Mouse (Mus musculus): ENCODE data around the gene Olfr920. TPM values are rescaled to one million over a fixed set of nuclear protein-coding genes. Genes with fewer than 3 reads are reported as not detected.

Olfr920 gene
- polyA plus RNA-seq, 1 experiment from 2014 or later = not detected

DNA sequence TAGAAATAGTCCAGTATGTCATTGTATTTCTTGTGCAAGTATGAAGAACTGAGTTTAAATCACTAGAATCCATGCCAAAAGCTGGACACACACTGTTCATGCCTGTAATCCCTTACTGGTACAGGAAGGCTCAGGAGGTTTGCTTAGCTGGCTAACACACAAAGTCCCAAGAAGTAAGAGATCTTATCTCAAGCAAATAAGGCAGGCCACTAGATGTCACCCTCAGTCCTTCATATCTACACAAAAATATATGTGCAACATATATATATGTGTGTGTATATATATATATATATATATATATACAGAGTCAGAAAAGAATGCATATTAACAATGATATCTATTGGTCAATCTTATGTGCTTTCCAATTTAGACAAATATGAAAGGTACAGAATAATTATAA, 53.6 kb downstream of the Olfr920 start:
- Histone ChIP-seq H3K4me2 (ENCODE audit: low read length) (no peak overlapping the region), H3K4me1 (ENCODE audit: control insufficient read depth, insufficient read depth, low read depth, low read length) (no peaks in the 10 kb centered on the region), H3K27me3 (replicated peaks; ENCODE audit: control insufficient read depth, insufficient read depth, low read length) (no peaks in the 10 kb centered on the region), H3K27ac (ENCODE audit: low read depth, low read length) (no peak overlapping the region), H3K36me3 (ENCODE audit: control insufficient read depth, insufficient read depth, low read length) (no peaks in the 10 kb centered on the region), H3K9me3 (ENCODE audit: control insufficient read depth, low read length) (no peaks in the 10 kb centered on the region), H3K4me3 (ENCODE audit: low read length) (no peak overlapping the region), H3K9ac (ENCODE audit: low read depth, low read length) (no peak overlapping the region)
- no peak for ATAC-seq

Other genes starting within 250 kb of the Olfr920 start
- gene Olfr911-ps1, start 230.7 kb upstream of the Olfr920 start, polyA plus RNA-seq (2015; fragmentation: Nextera tagmentation; extraction: Ambion mirVana) = not detected in 2 replicates
- gene Olfr910, start 214.4 kb upstream of the Olfr920 start, polyA plus RNA-seq (2015; fragmentation: Nextera tagmentation; extraction: Ambion mirVana) = not detected in 2 replicates
- not detected in 2 replicates for gene Olfr912, start 172.1 kb upstream of the Olfr920 start, polyA plus RNA-seq (2015; fragmentation: Nextera tagmentation; extraction: Ambion mirVana)
- gene Olfr913, start 159.5 kb upstream of the Olfr920 start, polyA plus RNA-seq (2015; fragmentation: Nextera tagmentation; extraction: Ambion mirVana) = not detected in 2 replicates
- gene Olfr914, start 147.2 kb upstream of the Olfr920 start, polyA plus RNA-seq (2015; fragmentation: Nextera tagmentation; extraction: Ambion mirVana) = not detected in 2 replicates
- gene Olfr916, start 92.4 kb upstream of the Olfr920 start, polyA plus RNA-seq (2015; fragmentation: Nextera tagmentation; extraction: Ambion mirVana) = not detected in 2 replicates
- not detected in 2 replicates for gene Olfr917, start 86.5 kb upstream of the Olfr920 start, polyA plus RNA-seq (2015; fragmentation: Nextera tagmentation; extraction: Ambion mirVana)
- not detected in 2 replicates for gene Olfr918, start 77.7 kb upstream of the Olfr920 start, polyA plus RNA-seq (2015; fragmentation: Nextera tagmentation; extraction: Ambion mirVana)
- not detected in 2 replicates for gene Olfr919, start 48.6 kb upstream of the Olfr920 start, polyA plus RNA-seq (2015; fragmentation: Nextera tagmentation; extraction: Ambion mirVana)
- 8.7 and 9.7 TPM in 2 replicates for gene Vwa5a, start 34.0 kb upstream of the Olfr920 start, polyA plus RNA-seq (2015; fragmentation: Nextera tagmentation; extraction: Ambion mirVana)
- not detected in 2 replicates for gene Olfr921, start 20.8 kb downstream of the Olfr920 start, polyA plus RNA-seq (2015; fragmentation: Nextera tagmentation; extraction: Ambion mirVana)
- gene Olfr922, start 62.3 kb downstream of the Olfr920 start, polyA plus RNA-seq (2015; fragmentation: Nextera tagmentation; extraction: Ambion mirVana) = not detected in 2 replicates
- gene Olfr923, start 74.2 kb downstream of the Olfr920 start, polyA plus RNA-seq (2015; fragmentation: Nextera tagmentation; extraction: Ambion mirVana) = not detected in 2 replicates
- gene Olfr924, start 92.2 kb downstream of the Olfr920 start, polyA plus RNA-seq (2015; fragmentation: Nextera tagmentation; extraction: Ambion mirVana) = not detected in 2 replicates
- not detected in 2 replicates for gene Olfr26, start 102.8 kb downstream of the Olfr920 start, polyA plus RNA-seq (2015; fragmentation: Nextera tagmentation; extraction: Ambion mirVana)
- gene Olfr926, start 124.8 kb downstream of the Olfr920 start, polyA plus RNA-seq (2015; fragmentation: Nextera tagmentation; extraction: Ambion mirVana) = not detected in 2 replicates
- gene Olfr930, start 177.5 kb downstream of the Olfr920 start, polyA plus RNA-seq (2015; fragmentation: Nextera tagmentation; extraction: Ambion mirVana) = not detected in 2 replicates
- gene Olfr933, start 220.0 kb downstream of the Olfr920 start, polyA plus RNA-seq (2015; fragmentation: Nextera tagmentation; extraction: Ambion mirVana) = not detected in 2 replicates
- not detected in 2 replicates for gene Olfr934, start 236.0 kb downstream of the Olfr920 start, polyA plus RNA-seq (2015; fragmentation: Nextera tagmentation; extraction: Ambion mirVana)
- not detected in 2 replicates for gene Olfr935, start 247.4 kb downstream of the Olfr920 start, polyA plus RNA-seq (2015; fragmentation: Nextera tagmentation; extraction: Ambion mirVana)